Mouse (Mus musculus): ENCODE results near the gene Neil3. TPM values are rescaled to one million over a fixed set of nuclear protein-coding genes. Genes with fewer than 3 reads are reported as not detected.

The Neil3 gene
- total and polyA plus RNA-seq, 3 experiments: 3.9 to 8.6 TPM; not detected in 1

DNA sequence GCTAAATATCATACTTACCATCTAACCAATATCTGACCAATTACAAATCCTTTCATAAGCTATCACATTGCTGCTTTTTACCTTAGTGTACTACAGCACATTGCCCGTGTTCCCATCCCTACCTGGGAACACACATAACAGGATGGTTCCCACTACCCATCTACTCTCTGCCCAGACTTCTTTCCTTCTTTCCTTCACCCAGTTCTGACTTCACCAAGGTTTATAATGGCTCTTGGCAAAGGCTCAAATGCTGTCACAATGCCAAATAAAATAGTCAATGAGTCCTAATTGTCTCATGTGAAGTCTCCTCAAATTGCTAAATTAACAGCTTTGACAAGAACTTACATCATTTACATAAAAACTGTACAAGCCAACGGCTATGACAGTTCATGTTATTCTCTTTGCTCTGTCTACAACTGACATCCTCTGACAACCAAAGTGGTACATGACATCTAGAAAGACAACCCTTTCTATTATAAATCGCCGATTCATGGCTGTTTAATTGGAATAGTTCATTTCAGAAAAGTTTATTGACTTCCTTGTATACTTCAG, 9.9 kb downstream of the Neil3 start:
- TF ChIP-seq USF1 (IDR thresholded peaks at IDR 0.05; ENCODE audit: low read depth, low read length): no peak
- no peak for TF ChIP-seq CTCF (IDR thresholded peaks at IDR 0.05 in 2 of 3, conservative IDR thresholded peaks at IDR 0.05 in 1 of 3; ENCODE audit: control insufficient read depth in 1 of 3, insufficient read depth in 1 of 3, low read depth in 2 of 3, low read length in 3 of 3, poor library complexity in 1 of 3, severe bottlenecking in 1 of 3)
- TF ChIP-seq TCF12 (IDR thresholded peaks at IDR 0.05; ENCODE audit: low read depth, low read length): no peak
- no peak for TF ChIP-seq KAT2A (conservative IDR thresholded peaks at IDR 0.05; ENCODE audit: low read depth, low read length)
- no peak for TF ChIP-seq SIN3A (IDR thresholded peaks at IDR 0.05; ENCODE audit: low read length)
- no peak for TF ChIP-seq ZNF384 (IDR thresholded peaks at IDR 0.05; ENCODE audit: low read depth, low read length)
- no peak for TF ChIP-seq JUND (IDR thresholded peaks at IDR 0.05; ENCODE audit: low read depth, low read length)
- Histone ChIP-seq H3K27ac (ENCODE audit: control insufficient read depth, low read depth, low read length) (no peak overlapping the region), H3K36me3 (ENCODE audit: control insufficient read depth in 1 of 2, insufficient read depth in 2 of 2, low read length in 2 of 2) (no peaks in the 10 kb centered on the region), H3K79me2 (ENCODE audit: control insufficient read depth, insufficient read depth, low read length, poor library complexity) (no peaks in the 10 kb centered on the region), H3K9ac (ENCODE audit: control insufficient read depth, low read depth, low read length, poor library complexity, severe bottlenecking) (no peak overlapping the region), H3K9me3 (replicated peaks; ENCODE audit: insufficient read depth, low read length) (no peaks in the 10 kb centered on the region), H3K27me3 (ENCODE audit: control insufficient read depth in 1 of 2, insufficient read depth in 2 of 2, low read length in 2 of 2) (no peaks in the 10 kb centered on the region), H3K4me1 (ENCODE audit: control insufficient read depth in 1 of 2, insufficient read depth in 2 of 2, low read length in 2 of 2) (no peaks in the 10 kb centered on the region; a peak in 1 of 4 replicates), H3K4me3 (ENCODE audit: control insufficient read depth in 1 of 2, insufficient read depth in 1 of 2, low read depth in 2 of 2, low read length in 2 of 2) (no peak overlapping the region)
- no peak for DNase-seq (ENCODE audit: low read depth, low spot score)

DNA sequence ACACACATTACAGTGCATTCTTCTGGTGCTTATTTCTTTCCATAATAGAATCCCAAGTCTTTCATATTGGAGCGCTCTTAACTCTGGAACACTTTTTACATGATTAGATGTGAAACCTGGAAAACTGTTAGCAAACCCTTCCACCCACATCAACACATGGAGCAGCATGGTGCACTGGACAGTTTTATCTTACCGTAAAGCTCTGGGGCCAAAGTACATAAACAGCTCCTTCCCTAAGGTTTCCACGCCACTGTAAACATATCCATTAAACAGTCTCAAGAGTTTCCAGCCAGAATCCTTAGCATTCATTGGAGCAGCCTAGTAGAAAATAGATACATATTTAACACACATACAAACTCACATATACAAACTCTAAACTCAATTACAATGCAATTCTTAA, 15.4 kb downstream of the Neil3 start:
- TF ChIP-seq ELF1 (IDR thresholded peaks at IDR 0.05; ENCODE audit: low read depth, low read length) (no peak), MAX (IDR thresholded peaks at IDR 0.05; ENCODE audit: low read length) (no peak), HCFC1 (IDR thresholded peaks at IDR 0.05; ENCODE audit: low read depth, low read length) (no peak), JUND (IDR thresholded peaks at IDR 0.05; ENCODE audit: low read depth, low read length) (no peak), ZNF384 (IDR thresholded peaks at IDR 0.05; ENCODE audit: low read depth, low read length) (no peak), SIN3A (IDR thresholded peaks at IDR 0.05; ENCODE audit: low read length) (no peak), POLR2AphosphoS2 (IDR thresholded peaks at IDR 0.05; ENCODE audit: low read length) (no peak), NELFE (IDR thresholded peaks at IDR 0.05; ENCODE audit: low read depth, low read length) (no peak), CHD2 (IDR thresholded peaks at IDR 0.05; ENCODE audit: low read length) (no peak), ZMIZ1 (IDR thresholded peaks at IDR 0.05; ENCODE audit: low read depth, low read length) (no peak), CHD1 (IDR thresholded peaks at IDR 0.05; ENCODE audit: low read depth, low read length) (no peak), SMC3 (IDR thresholded peaks at IDR 0.05; ENCODE audit: low read depth, low read length) (no peak), TBP (IDR thresholded peaks at IDR 0.05; ENCODE audit: low read depth, low read length) (no peak)
- DNase-seq (ENCODE audit: low read depth, low spot score): no peak
- no peaks in the 10 kb centered on the region for H3K4me1 ChIP-seq (ENCODE audit: control insufficient read depth in 1 of 2, insufficient read depth in 2 of 2, low read length in 2 of 2)

More for the DNA sequence above, 15.4 kb downstream of the Neil3 start:
- Histone ChIP-seq H3K9ac (ENCODE audit: control insufficient read depth, low read depth, low read length, poor library complexity, severe bottlenecking) (no peak overlapping the region), H3K79me2 (ENCODE audit: control insufficient read depth, insufficient read depth, low read length, poor library complexity) (no peaks in the 10 kb centered on the region), H3K4me3 (ENCODE audit: control insufficient read depth in 1 of 2, insufficient read depth in 1 of 2, low read depth in 2 of 2, low read length in 2 of 2) (no peak overlapping the region), H3K27ac (ENCODE audit: control insufficient read depth, low read depth, low read length) (no peak overlapping the region), H3K9me3 (replicated peaks; ENCODE audit: insufficient read depth, low read length) (no peaks in the 10 kb centered on the region), H3K36me3 (ENCODE audit: control insufficient read depth in 1 of 2, insufficient read depth in 2 of 2, low read length in 2 of 2) (no peaks in the 10 kb centered on the region), H3K27me3 (ENCODE audit: control insufficient read depth in 1 of 2, insufficient read depth in 2 of 2, low read length in 2 of 2) (no peaks in the 10 kb centered on the region)

Measured in MEL (cell line).